Mouse (Mus musculus) liver, embryonic 15.5 days (tissue): Measurements from ENCODE around the gene Dnajc6. TPM values are rescaled to one million over a fixed set of nuclear protein-coding genes. Genes with fewer than 3 reads are reported as not detected.

Experiments used
- ATAC-seq: fragments of 200-750 bp; cut with Nextera tagmentation; 2 replicates; pipeline ENCODE4 v1.8.0; 2017; ENCODE audit warnings: moderate number of reproducible peaks, mild to moderate bottlenecking, moderate library complexity; ENCODE audit not compliant: insufficient read depth
- H3K27ac ChIP-seq: fragments of 300-500 bp; sonication (generic); replicated peaks from 2 replicates; pipeline ENCODE4 v1.5.1; 2015; ENCODE audit warnings: mild to moderate bottlenecking, inconsistent platforms
- H3K27me3 ChIP-seq: fragments of 300-500 bp; sonication (generic); 2 replicates; pipeline ENCODE4 v1.6.1; 2015; ENCODE audit warnings: mild to moderate bottlenecking, inconsistent platforms
- H3K36me3 ChIP-seq: fragments of 300-500 bp; sonication (generic); replicated peaks from 2 replicates; pipeline ENCODE4 v1.6.1; 2015; ENCODE audit warnings: moderate library complexity, mild to moderate bottlenecking, inconsistent platforms
- H3K4me1 ChIP-seq: fragments of 300-500 bp; sonication (generic); replicated peaks from 2 replicates; pipeline ENCODE4 v1.6.1; 2015; ENCODE audit warnings: inconsistent platforms
- H3K4me2 ChIP-seq: fragments of 300-500 bp; sonication (generic); 2 replicates; pipeline ENCODE4 v1.6.1; 2015; ENCODE audit warnings: moderate library complexity, mild to moderate bottlenecking, inconsistent platforms
- H3K4me3 ChIP-seq: fragments of 300-500 bp; sonication (generic); replicated peaks from 2 replicates; pipeline ENCODE4 v1.5.1; 2015; ENCODE audit warnings: mild to moderate bottlenecking, inconsistent platforms
- H3K9ac ChIP-seq: fragments of 300-500 bp; sonication (generic); 2 replicates; pipeline ENCODE4 v1.6.1; 2015; ENCODE audit warnings: moderate library complexity, mild to moderate bottlenecking, inconsistent platforms
- H3K9me3 ChIP-seq: fragments of 300-500 bp; sonication (generic); replicated peaks from 2 replicates; pipeline ENCODE4 v1.6.1; 2016; ENCODE audit warnings: inconsistent platforms
- WGBS: fragments of 180-500 bp; shearing (Covaris S2); methylation state at CpG from one replicate; pipeline ENCODE4 v1.1.7; 2015; ENCODE audit warnings: mixed read lengths; ENCODE audit not compliant: insufficient replicate concordance; 5-methylcytosine and 5-hydroxymethylcytosine counted together
- polyA plus RNA-seq: library from polyadenylated mRNA; unstranded; fragments of >200 nt; fragmentation: Nextera tagmentation; extraction: Ambion mirVana; gene quantifications from 2 replicates; pipeline ENCODE4 v1.2.1, GENCODE M21; 2015

Gene Dnajc6
- 0.15 and 0.17 TPM in 2 replicates for polyA plus RNA-seq

DNA sequence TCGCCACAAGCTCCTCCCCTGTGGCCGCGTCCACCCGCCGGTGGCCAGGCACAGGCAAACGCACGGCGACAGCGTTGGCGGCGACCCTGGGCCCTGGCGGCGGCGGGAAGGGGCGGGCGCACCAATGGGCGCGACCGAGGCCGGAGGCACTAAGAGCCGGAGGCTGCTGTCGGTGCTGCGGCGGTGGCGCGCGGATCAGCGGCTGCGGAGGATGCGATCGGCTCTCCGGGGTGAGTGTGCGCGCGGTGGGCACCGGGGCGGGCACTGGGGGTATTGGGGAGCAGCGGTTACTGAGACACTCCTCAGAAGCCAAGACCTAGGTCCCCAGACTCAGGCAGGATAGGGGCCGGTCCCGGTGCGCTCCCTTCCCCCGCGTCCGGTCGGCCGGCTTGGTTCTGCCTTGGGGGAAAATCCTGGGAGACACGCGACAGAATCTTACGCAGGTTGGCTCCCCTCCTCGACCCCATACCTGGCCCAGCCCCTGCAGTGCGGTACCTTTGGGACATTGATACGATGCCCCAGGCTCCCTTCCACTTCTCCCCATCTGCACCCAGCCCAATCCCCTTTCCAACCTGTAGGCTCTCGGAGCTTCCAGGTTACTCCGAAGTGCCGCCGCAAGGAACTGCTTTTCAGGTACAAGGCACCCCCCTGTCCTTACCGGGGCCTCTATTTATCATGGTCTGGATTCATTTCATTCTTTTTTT lies at the start of gene Dnajc6:
TSS of gene Dnajc6 (plus strand) at position 115 of the 704 bp plus-strand sequence.
- H3K9ac ChIP-seq = no peak within 1 kb of the TSS
- H3K9me3 ChIP-seq = no peaks in the 10 kb centered on the region
- peaks cover 57% of the 10 kb centered on the region for H3K27me3 ChIP-seq
- peak within 1 kb of the TSS; percentile 64 for H3K4me2 ChIP-seq
- no peak within 1 kb of the TSS for H3K27ac ChIP-seq
- WGBS = 3% methylated on average over 54 of the region's 57 CpGs
- no peak for ATAC-seq
- peak within 1 kb of the TSS; percentile 40 for H3K4me3 ChIP-seq
- no peaks in the 10 kb centered on the region for H3K36me3 ChIP-seq
- no peaks in the 10 kb centered on the region for H3K4me1 ChIP-seq

DNA sequence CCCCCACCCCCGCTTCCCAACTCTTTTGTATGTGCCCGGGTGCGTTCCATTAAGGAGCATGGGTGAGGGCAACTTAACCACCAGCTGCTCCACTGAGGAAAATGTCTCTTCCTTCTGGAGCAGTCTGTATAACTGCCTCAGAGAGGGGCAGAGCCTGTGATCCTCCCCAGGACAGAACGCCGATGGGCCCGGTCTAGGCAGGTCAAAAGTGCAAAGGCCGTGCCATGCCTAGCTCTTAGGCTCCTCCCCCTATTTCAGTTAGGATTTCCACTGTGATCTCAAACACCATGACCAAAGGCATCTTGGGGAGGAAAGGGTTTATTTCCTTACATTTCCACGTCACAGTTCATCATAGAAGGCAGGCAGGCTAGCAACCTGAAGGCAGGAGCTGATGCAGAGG lies 47.7 kb upstream of the Dnajc6 start:
- Histone ChIP-seq H3K9me3 (no peaks in the 10 kb centered on the region), H3K36me3 (no peaks in the 10 kb centered on the region), H3K27me3 (no peaks in the 10 kb centered on the region), H3K4me1 (no peaks in the 10 kb centered on the region), H3K4me2 (no peak overlapping the region), H3K27ac (no peak overlapping the region), H3K9ac (no peak overlapping the region), H3K4me3 (no peak overlapping the region)
- WGBS = 76% methylated on average over 8 of the region's 8 CpGs
- no peak; the same call in 1 of the 2 replicates for ATAC-seq

DNA sequence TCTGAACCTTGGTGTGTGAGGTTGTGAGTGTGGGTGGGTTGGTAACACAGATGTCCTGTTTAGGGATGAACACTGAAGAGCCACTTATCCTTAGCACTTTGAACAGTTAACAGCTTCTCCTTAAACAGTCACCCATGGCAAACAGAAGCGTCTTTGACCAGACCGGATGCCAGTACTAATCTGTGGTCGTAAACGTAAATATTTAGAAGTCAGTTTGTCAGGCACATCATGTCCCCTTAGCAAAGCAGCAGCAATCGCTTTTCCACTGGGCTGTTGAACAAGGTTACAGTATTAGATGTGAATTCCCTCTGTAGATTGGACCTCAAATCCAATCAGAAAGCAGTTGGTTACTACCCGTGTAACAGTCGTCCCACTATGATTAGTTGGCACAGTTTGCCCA lies 47.1 kb upstream of the Dnajc6 start:
- no peak for ATAC-seq
- H3K9me3 ChIP-seq = no peaks in the 10 kb centered on the region

DNA sequence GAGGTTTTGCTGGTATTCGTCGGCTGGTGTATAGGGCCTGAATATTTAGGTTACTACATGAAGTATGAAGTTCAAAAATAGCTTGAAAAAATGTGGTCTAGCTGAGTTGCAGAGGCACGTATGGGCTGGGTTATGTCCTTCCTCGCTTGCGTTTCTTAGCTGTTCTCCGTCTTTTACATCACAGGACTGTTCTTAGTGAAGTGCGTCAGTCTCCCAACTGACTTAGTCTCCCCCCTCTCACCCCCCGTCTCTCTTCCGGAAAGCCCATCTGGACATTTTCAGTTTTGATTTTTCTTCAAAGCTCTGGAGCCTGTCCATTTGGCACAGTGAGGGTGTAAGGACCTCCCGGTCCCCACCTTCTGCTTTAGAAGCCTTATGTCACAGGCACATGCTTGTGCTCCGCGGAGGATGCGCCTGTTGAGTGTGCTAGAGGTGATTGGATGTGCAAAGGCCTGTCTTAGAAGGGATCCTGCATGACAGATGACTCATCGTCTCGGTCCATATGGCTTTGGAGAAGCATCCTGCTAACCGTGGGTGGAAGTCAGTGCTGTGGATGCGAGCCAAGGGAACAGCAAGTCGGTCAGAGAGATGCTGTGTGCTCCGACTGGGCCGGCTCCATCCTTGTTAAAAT lies 46.2 kb upstream of the Dnajc6 start:
- Histone ChIP-seq H3K36me3 (no peaks in the 10 kb centered on the region), H3K9me3 (no peaks in the 10 kb centered on the region), H3K27me3 (no peaks in the 10 kb centered on the region), H3K27ac (no peak overlapping the region), H3K4me1 (no peaks in the 10 kb centered on the region), H3K9ac (no peak overlapping the region), H3K4me3 (no peak overlapping the region), H3K4me2 (no peak overlapping the region)
- ATAC-seq = no peak
- 81% methylated on average over 20 of the region's 20 CpGs for WGBS

More for the DNA sequence above, 47.1 kb upstream of the Dnajc6 start:
- Histone ChIP-seq H3K9ac (no peak overlapping the region), H3K4me3 (no peak overlapping the region), H3K36me3 (no peaks in the 10 kb centered on the region), H3K27me3 (no peaks in the 10 kb centered on the region), H3K4me2 (no peak overlapping the region), H3K27ac (no peak overlapping the region), H3K4me1 (no peaks in the 10 kb centered on the region)
- WGBS = 69% methylated on average over 7 of the region's 7 CpGs

DNA sequence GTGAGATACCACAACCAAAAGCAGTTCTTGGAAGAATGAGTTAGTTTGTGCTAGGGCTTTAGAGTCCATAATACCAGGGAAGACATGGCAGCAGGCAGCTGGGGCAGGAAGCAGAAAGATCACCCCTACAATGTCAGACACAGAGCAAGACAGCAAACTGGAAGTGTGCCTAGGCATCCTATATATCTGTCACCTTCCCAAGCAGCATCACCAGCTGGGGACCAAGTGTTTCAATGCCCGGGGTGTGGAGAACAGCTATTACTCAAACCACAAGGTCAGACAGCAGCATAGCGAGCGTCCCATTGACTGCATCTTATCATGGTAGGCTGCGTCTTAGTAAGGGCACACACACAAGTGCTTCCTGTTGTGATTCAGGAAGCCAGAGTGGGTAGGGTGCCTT lies 45.4 kb upstream of the Dnajc6 start:
- 52% methylated on average over 4 of the region's 4 CpGs for WGBS
- no peak overlapping the region for H3K4me2 ChIP-seq
- no peaks in the 10 kb centered on the region for H3K4me1 ChIP-seq
- H3K4me3 ChIP-seq = no peak overlapping the region
- H3K36me3 ChIP-seq = no peaks in the 10 kb centered on the region
- ATAC-seq = no peak
- H3K27me3 ChIP-seq = no peaks in the 10 kb centered on the region
- H3K9me3 ChIP-seq = no peaks in the 10 kb centered on the region
- no peak overlapping the region for H3K9ac ChIP-seq
- no peak overlapping the region for H3K27ac ChIP-seq

DNA sequence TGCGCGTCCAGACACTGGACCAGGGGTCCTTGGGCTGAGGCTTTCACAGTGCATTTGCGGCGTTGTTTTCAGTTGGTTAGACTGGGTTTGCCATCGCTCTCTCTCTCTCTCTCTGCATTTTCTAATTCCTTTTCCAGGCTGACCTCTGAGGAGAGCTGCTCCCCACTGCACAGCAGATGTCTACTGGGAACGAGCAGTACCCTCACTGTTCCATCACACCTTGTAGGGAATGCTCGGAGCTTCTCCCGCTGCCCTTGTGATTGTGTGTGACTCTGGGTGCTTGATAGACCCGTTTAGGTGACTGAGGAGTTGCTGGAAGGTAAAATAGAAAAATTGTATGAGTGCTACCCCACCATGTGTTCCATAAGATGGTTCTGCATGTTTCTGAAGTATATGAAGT lies 43.6 kb upstream of the Dnajc6 start:
- H3K36me3 ChIP-seq = no peaks in the 10 kb centered on the region
- no peak overlapping the region for H3K4me3 ChIP-seq
- 68% methylated on average over 9 of the region's 9 CpGs for WGBS
- no peak overlapping the region for H3K4me2 ChIP-seq
- no peaks in the 10 kb centered on the region for H3K4me1 ChIP-seq
- no peaks in the 10 kb centered on the region for H3K27me3 ChIP-seq
- H3K9me3 ChIP-seq = no peaks in the 10 kb centered on the region
- no peak overlapping the region for H3K9ac ChIP-seq
- no peak for ATAC-seq
- no peak overlapping the region for H3K27ac ChIP-seq

DNA sequence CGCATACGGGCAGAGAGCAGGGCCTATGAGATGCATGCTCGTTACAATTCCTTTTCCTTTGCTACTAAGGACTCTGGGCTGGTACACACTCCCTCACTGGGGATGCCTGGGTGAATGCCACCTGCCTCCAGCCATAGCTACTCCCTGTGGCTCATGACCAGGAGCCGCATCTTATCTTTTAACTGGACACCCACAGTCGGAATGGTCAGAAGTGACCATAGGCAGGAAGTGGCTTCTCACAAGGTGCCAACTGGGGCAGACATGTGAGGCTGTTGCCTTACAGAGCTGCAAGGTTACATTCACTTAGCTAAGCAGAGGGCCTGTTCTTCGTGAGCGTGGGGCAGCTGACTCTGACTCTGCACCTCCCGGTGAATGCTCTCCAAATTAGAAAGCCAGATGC lies 39.3 kb upstream of the Dnajc6 start:
- no peak for ATAC-seq
- no peak overlapping the region for H3K9ac ChIP-seq
- no peak overlapping the region for H3K4me2 ChIP-seq
- WGBS = 69% methylated on average over 8 of the region's 8 CpGs
- H3K36me3 ChIP-seq = no peaks in the 10 kb centered on the region
- no peak overlapping the region for H3K4me3 ChIP-seq
- H3K4me1 ChIP-seq = no peaks in the 10 kb centered on the region
- no peaks in the 10 kb centered on the region for H3K9me3 ChIP-seq
- H3K27me3 ChIP-seq = no peaks in the 10 kb centered on the region
- no peak overlapping the region for H3K27ac ChIP-seq

DNA sequence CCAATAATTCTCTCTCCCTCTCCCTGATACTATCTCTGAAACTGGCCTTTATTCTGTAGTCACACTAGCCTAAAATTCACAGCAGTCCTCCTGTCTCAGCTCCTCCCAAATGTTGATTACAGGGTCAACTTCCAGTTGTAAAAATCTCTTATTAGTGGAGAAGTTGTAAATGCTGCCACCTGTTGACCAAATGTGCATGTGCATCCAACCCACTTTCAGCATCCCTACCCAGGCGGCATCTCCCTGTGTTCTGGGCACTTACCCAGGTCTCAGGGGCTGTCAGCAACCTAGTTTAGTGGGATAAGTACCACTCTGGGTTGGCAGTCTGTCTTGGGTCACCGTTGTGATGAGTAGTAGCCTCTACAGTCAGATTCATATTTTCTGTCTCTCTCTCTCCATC lies 38.1 kb upstream of the Dnajc6 start:
- Histone ChIP-seq H3K27me3 (no peaks in the 10 kb centered on the region), H3K4me2 (no peak overlapping the region), H3K36me3 (no peaks in the 10 kb centered on the region), H3K9me3 (no peaks in the 10 kb centered on the region), H3K9ac (no peak overlapping the region), H3K4me3 (no peak overlapping the region), H3K4me1 (no peaks in the 10 kb centered on the region), H3K27ac (no peak overlapping the region)
- 37% methylated on average over 2 of the region's 2 CpGs for WGBS
- ATAC-seq = no peak

DNA sequence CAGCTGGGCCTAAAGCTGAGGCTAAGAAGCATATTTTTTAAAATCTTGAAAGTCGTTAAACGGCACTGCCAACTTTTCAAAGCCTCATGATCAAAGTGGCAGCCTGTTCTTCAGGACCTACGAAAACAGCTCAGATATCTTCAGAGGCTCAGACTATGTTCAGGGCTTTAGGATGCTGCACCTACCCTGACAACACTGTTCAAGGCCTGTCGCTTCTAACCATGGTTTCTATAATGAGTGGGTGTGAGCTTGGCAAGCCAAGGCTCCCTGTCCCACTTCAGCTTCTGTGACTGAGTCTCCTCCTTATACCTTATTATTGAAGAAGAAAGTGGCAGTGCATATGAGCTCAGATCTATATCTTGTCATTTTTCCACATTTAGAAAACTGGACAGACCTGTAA lies 37.1 kb upstream of the Dnajc6 start:
- no peak for ATAC-seq
- no peak overlapping the region for H3K9ac ChIP-seq
- 70% methylated on average over 4 of the region's 4 CpGs for WGBS
- no peaks in the 10 kb centered on the region for H3K27me3 ChIP-seq
- H3K4me2 ChIP-seq = no peak overlapping the region
- no peaks in the 10 kb centered on the region for H3K9me3 ChIP-seq
- no peaks in the 10 kb centered on the region for H3K4me1 ChIP-seq
- no peak overlapping the region for H3K27ac ChIP-seq
- H3K4me3 ChIP-seq = no peak overlapping the region
- H3K36me3 ChIP-seq = no peaks in the 10 kb centered on the region

DNA sequence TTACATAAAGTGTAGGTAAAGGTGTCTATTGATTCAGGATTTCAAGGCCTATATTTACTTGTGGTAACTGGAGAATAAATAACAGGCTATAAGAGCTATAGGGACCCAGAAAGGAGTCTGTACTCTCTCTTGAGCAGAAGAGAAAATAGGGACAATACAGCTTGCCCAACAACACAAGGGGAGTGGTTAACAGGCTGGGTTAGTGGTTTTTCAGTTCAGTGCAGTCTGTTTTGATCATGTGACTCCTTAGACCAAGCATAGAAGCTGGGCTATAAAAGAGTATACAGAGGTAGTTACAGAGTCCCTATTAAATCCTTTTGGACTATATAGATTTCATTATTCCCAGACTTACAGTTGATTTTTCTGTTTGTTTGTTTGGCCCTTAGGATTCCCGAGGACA lies 36.3 kb upstream of the Dnajc6 start:
- Histone ChIP-seq H3K4me1 (no peaks in the 10 kb centered on the region), H3K4me3 (no peak overlapping the region), H3K9ac (no peak overlapping the region), H3K9me3 (no peaks in the 10 kb centered on the region), H3K36me3 (no peaks in the 10 kb centered on the region), H3K27me3 (no peaks in the 10 kb centered on the region), H3K4me2 (no peak overlapping the region), H3K27ac (no peak overlapping the region)
- ATAC-seq = no peak
- 59% methylated on average over 1 of the region's 1 CpGs for WGBS

DNA sequence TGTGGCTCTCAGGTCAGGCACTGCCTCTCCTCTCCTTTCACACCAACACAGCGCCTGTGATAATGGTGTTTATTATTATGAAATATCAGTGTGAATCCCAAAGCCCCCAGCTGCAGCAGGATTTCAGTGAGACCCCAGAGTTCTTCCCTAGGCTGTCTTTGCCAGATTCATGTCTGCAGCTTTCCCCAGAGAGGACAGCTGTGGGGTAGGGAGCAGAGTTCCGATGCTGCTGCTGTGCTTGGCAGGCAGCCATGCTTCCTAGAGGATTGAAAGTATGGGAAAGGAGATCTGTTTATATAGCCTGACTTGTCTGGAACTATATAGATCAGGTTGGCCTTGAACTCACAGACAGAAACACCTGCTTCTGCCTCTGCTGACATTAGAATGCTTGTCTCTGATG lies 34.4 kb upstream of the Dnajc6 start:
- Histone ChIP-seq H3K4me2 (no peak overlapping the region), H3K27me3 (no peaks in the 10 kb centered on the region), H3K27ac (no peak overlapping the region), H3K9me3 (no peaks in the 10 kb centered on the region), H3K4me3 (no peak overlapping the region), H3K36me3 (no peaks in the 10 kb centered on the region), H3K9ac (no peak overlapping the region), H3K4me1 (no peaks in the 10 kb centered on the region)
- ATAC-seq = no peak
- whole genome bisulfite sequencing = 76% methylated on average over 2 of the region's 2 CpGs

DNA sequence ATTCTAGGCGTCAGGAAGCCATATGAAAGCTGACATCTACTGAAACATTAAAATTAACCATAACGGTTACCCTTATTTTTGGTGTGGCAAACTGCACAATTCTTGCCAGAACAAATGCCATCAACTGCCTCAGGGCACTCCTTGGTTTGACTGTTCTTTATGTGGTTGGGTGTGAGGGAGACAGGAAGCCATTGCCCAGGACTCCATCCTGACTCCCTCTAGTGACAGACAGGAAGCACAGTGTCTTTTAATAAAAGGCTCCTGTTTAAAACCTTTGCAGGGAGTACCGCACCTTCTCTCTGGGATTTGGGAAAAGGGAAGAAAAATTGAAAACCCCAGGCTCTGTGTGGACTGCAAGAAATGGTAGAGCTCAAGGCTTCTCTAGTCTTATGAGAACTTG lies 30.2 kb upstream of the Dnajc6 start:
- Histone ChIP-seq H3K4me1 (no peaks in the 10 kb centered on the region), H3K27ac (no peak overlapping the region), H3K36me3 (no peaks in the 10 kb centered on the region), H3K4me3 (no peak overlapping the region), H3K9ac (no peak overlapping the region), H3K27me3 (no peaks in the 10 kb centered on the region), H3K4me2 (no peak overlapping the region), H3K9me3 (no peaks in the 10 kb centered on the region)
- WGBS = 75% methylated on average over 3 of the region's 3 CpGs
- no peak for ATAC-seq
